Mouse (Mus musculus) urinary bladder, postnatal 10 days (tissue): ENCODE results near the gene Bglap2.

ENCODE experiments used
- DNase-seq: peaks from one replicate; pipeline ENCODE4 v3.0.0; 2022; ENCODE audit warnings: low spot score

Bglap2 gene

DNA sequence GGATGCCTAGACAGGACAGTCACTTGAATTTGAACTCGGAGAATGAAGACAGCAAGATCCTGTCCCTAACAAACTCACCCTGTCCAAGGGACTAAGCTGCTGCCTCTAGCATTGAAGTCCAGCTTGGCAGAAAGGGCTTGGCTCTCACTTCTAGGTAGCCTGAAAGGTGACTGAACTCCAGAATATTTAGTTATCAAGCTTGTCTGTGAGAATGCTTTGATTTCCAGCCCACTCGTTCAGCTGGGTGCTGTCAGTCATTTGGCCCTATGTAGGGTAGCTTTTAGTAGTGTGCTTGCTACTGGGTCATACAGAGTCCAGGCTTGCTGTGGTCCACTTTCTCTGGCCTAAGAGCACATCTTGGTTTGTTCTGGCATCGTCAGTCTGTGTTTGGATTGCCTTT is 39.5 kb downstream of the Bglap2 start:
- DNase-seq: no peak

DNA sequence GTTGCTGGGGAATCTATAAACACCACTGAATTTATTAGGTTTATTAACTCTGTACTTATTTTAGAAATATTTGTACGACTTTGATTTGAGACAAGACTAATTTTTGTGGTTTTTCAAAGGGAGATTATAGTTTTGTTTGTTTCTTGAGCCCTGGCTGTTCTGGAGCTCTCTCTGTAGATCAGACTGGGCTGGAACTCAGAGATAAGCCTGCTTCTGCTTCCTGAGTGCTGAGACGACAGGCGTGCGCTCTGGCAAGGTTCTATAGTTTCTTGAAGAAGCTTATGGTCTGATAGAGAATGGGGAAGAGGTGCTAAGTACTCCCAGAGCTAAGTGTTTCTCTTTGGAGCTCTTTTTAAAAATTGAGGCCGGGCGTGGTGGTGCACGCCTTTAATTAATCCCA is 40.2 kb downstream of the Bglap2 start:
- no peak for DNase-seq

DNA sequence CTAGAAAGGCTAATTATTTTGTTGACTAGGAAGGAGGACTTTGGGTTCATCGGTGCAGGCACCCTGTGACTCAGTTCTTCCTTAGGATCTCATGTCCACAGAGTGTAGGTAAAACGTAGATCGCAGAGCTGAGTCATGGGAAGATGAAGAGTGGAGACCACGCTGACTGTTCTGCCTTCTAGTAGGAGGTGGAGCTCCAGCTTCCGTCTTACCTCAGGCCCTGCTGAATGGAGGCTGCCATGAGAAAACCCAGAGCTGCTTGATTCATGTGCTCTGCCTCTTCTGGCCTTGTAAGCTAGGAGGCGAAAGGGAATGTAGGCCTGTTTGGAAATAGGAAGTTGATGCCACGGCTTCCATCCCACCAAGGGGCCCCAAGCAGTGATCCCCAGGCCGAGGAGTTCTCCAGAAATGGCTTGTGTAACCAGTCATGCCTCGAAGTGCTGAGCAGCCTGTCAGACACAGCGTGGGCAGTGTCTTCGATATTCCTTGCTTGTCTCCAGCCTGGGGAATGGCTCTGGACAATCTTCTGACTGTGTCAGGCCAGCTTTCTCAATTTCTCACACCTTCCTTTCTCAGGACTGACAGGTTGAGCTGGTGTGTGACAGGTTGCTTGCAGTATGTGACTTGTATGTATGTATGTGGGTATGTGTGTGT is 41.0 kb downstream of the Bglap2 start:
- no peak for DNase-seq

DNA sequence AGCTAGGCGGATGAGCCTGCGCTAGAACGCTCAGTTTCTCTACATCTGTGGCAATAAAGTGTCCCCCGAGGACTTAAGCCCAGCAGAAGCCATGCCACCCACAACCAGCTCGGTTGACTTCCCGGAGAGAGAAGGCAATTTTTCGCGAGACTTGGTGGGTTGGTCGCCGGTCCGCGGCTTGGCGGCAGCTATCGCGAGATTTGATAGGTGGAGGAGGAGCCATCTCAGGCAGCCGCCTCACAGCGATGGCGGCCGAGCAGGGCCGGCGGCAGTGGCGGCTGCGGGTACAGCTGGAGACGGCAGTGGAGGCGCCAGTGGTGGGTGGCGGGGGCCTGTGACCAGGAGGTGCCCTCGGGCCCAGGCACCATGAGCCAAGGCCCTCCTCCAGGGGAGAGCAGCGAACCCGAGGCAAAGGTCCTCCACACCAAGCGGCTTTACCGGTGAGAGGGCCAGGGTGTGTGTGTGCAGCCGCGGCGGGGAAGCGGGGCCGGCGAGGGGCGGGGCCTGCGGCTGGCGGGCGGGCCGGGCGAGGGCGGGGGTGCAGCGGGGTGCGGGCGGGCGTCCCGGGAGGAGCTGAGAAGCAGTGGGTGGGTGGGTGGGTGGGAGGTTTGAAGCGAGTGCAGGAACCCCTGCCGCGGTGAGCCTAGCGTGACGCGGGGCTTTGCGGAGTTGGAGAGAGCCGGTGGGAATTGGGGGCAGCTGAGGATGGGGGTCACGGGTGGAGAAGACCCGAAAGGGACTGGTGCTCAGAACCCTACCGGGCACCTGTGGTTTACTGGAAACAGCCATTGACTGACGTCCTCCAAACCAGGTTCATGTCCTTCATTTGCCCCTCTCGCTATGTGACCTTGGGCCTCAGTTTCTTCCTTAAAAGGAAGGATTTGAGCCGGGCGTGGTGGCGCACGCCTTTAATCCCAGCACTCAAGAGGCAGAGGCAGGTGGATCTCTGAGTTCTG is 42.2 kb downstream of the Bglap2 start, which contains the start of the genes Tmem79 and Smg5:
TSS of gene Tmem79 (minus strand) at position 91 of the 956 bp plus-strand sequence.
TSS of gene Smg5 (plus strand) at position 203 of the 956 bp plus-strand sequence.
- peak; percentile 91 for DNase-seq

DNA sequence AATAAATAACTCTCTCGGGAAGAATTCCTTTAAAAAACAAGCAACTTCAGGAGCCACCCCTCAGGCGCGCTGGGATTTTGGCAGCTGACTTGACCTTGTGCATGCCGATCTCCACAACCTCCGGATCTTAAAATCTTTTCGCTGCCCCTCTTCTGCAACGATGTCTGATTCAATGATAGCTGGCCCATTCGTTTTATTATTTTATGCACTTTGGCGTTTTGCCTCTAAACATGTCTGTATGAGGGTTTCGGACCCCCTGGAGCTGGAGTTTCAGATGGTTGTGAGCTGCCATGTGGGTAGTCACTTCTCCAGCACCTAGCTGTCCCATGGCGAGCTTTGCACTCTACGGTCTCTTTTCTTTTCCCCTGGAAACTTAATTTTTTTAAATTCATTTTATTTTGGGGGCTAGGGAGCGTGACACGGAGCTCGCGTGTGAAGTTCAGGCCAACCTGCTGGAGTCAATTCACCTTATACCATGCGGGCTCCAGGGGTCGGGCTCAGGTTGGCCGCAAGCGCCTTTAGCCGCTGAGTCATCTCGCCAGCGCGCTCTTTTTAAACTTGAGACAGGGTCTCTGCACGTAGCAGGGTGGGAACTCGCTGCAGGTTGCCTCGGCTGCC is 43.0 kb downstream of the Bglap2 start:
- no peak for DNase-seq

DNA sequence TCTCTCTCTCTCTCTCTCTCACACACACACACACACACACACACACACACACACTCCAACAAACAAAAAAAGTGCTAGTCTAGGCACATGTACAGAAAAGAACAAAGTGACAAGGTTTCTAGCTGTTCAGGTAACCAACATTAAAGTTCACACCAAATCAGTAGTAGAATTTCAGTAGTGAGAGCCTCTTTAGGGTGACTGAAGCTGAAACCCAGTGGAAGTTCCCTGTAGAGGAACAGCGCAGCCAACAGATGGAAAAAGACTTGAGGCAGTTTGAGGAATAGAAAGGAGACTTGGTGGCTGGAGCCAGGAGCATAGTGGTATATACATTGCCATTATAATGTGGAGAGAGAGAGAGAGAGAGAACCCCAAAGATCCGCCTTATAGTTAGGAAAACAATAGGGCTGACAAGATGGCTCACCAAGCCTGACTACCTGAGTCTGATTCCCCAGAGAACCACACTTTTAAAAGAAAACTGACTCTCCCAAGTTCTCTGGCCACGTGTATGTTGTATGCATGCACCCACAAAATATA is 43.5 kb downstream of the Bglap2 start:
- DNase-seq: no peak

DNA sequence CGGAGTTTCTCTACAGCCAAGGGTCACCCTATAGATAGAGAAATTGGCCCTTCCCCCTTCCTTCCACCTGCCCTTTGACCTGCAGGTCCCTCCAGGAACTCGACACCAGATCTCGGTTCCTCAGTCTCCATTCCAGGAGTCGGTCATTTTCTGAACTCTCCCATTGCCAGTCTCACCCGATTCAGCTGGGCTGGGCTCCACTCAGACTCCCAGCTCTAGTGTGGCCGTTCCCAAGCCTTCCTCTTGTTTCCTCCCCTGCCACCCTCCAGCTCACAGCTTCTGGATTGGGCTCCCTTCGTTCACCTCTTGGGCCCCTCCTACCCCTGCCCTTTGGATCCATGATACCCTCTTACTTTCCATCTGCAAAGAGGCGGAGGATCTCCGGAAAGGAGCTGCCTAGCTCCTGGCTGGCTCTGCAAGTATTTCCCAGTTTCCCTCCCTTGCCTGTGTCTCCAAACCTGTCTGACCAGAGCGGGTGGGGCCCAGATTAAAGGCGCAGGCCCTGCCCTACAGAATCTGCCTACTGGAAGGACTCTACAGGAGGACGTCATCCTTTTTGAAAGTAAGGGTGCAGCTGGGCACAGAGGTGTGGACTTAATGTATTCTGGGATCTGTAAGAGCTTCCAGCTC is 44.4 kb downstream of the Bglap2 start:
- no peak for DNase-seq

DNA sequence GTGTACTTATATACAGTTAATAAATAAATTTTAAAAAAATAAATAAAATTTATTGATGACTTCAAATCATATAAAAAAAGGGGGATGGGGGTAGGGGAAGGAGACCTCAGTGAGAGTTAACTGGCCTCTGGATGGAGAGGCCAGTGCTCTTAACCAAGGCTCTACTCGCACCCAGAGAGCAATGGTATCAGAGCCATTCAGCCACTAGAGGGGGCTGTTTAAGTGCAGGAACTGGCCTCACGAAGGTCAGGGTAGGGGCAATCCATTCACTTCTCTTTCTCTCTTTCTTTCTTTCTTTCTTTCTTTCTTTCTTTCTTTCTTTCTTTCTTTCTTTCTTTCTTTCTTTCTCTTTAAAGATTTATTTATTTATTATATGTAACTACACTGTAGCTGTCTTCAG is 47.2 kb downstream of the Bglap2 start:
- DNase-seq: no peak

DNA sequence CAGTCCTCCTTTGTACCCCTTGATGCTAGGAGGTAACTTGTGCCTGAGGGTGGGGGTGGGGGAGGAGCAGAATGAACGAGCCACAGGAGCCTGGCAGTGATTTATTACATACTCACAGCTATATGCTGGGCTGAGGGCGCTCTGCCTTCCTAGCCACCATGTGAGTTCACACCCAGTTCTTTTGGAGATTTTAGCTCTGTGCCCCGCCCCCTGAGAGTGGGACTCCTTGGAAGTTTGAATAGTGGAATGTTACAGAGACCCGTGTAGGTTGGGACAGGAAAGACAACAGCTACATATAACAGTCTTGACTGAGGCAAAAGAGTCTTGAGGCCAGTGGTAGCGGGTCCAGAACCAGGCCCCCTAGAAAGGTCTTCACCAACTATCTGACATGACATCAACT is 49.5 kb downstream of the Bglap2 start:
- DNase-seq: no peak
